Mouse (Mus musculus) E14TG2a.4 (cell line): ENCODE results near the gene Sult4a1.

Experiments used
- CTCF ChIP-seq: conservative IDR thresholded peaks from 2 replicates; pipeline ENCODE4 v1.5.1; 2014; ENCODE audit warnings: low read length
- NANOG ChIP-seq: IDR thresholded peaks from 2 replicates; pipeline ENCODE4 v1.6.1; 2014; ENCODE audit warnings: borderline replicate concordance, low read length, mixed read lengths
- POU5F1 ChIP-seq: IDR thresholded peaks from 2 replicates; pipeline ENCODE4 v1.6.1; 2014; ENCODE audit warnings: low read length, borderline replicate concordance

- TF ChIP-seq CTCF, result no peak
- no peak for TF ChIP-seq POU5F1
- no peak for TF ChIP-seq NANOG
Observed at GRCm38 (mm10) chr15:84086364-84086763, 19.2 kb downstream of the Sult4a1 start.
